Mouse (Mus musculus) liver, postnatal 0 days (tissue): ENCODE results near the gene Olfr270. TPM values are rescaled to one million over a fixed set of nuclear protein-coding genes. Genes with fewer than 3 reads are reported as not detected.

Experiments used
- ATAC-seq: fragments of 200-750 bp; cut with Nextera tagmentation; 2 replicates; pipeline ENCODE4 v1.8.0; 2017; ENCODE audit warnings: mild to moderate bottlenecking, moderate library complexity
- DNase-seq: peaks from one replicate; pipeline ENCODE4 v3.0.0-alpha.2; 2016
- H3K27ac ChIP-seq: fragments of 300-500 bp; sonication (generic); 2 replicates; pipeline ENCODE4 v1.5.1; 2014; ENCODE audit warnings: antibody characterized with exemption, moderate library complexity, mild to moderate bottlenecking, low read depth
- H3K27me3 ChIP-seq: fragments of 300-500 bp; sonication (generic); 2 replicates; pipeline ENCODE4 v1.6.1; 2014; ENCODE audit warnings: low read length, control low read depth, mixed read lengths; ENCODE audit not compliant: insufficient read depth
- H3K36me3 ChIP-seq: fragments of 300-500 bp; sonication (generic); replicated peaks from 2 replicates; pipeline ENCODE4 v1.6.1; 2014; ENCODE audit warnings: mild to moderate bottlenecking, control low read depth, low read length, moderate library complexity, mixed read lengths; ENCODE audit not compliant: insufficient read depth
- H3K4me1 ChIP-seq: fragments of 300-500 bp; sonication (generic); 2 replicates; pipeline ENCODE4 v1.6.1; 2014; ENCODE audit warnings: antibody characterized with exemption, mild to moderate bottlenecking, control low read depth; ENCODE audit not compliant: insufficient read depth
- H3K4me2 ChIP-seq: fragments of 300-500 bp; sonication (generic); 2 replicates; pipeline ENCODE4 v1.6.1; 2014; ENCODE audit warnings: low read depth, mild to moderate bottlenecking, low read length, moderate library complexity, mixed read lengths
- H3K4me3 ChIP-seq: fragments of 300-500 bp; sonication (generic); 2 replicates; pipeline ENCODE4 v1.5.1; 2014; ENCODE audit warnings: low read depth, low read length
- H3K9ac ChIP-seq: fragments of 300-500 bp; sonication (generic); replicated peaks from 2 replicates; pipeline ENCODE4 v1.6.1; 2014; ENCODE audit warnings: mild to moderate bottlenecking, moderate library complexity
- H3K9me3 ChIP-seq: fragments of 300-500 bp; sonication (generic); 2 replicates; pipeline ENCODE4 v1.6.1; 2016; ENCODE audit warnings: mild to moderate bottlenecking, control low read depth, low read length, mixed read lengths
- CTCF ChIP-seq: sonication (generic); IDR thresholded peaks from 2 replicates; pipeline ENCODE4 v1.5.1; 2016; ENCODE audit warnings: antibody characterized with exemption, low read depth
- EP300 ChIP-seq: IDR thresholded peaks from 2 replicates; pipeline ENCODE4 v1.6.1; 2016; ENCODE audit warnings: antibody characterized with exemption, low read depth, mild to moderate bottlenecking
- WGBS: fragments of 180-500 bp; shearing (Covaris S2); extraction: QIAGEN DNeasy Blood & Tissue Kit; methylation state at CpG from one replicate; pipeline ENCODE4 v1.1.7; 2014; ENCODE audit not compliant: insufficient replicate concordance; 5-methylcytosine and 5-hydroxymethylcytosine counted together
- polyA plus RNA-seq: library from polyadenylated mRNA; unstranded; fragments of >200 nt; fragmentation: Nextera tagmentation; extraction: Ambion mirVana; gene quantifications from 2 replicates; pipeline ENCODE4 v1.2.1, GENCODE M21; 2015

Olfr270 gene
- polyA plus RNA-seq, result not detected in 2 replicates

DNA sequence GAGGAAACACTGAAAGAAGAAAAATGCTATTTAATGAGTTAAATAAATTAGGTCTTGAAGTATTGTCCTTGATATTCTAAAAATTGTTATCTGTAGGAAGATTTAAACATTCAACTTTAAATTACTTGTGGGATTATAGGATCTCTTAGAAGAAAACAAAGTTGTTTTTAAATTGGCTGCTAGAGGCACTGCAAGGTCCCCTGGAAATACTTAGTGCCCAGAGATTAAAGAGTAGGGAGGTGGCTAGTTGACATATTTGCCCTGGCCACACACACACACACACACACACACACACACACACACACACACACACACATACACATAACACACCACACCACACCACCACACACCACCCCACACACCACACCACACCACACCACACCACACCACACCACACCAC is at the start of gene Olfr270:
Gene Olfr270, plus strand, starts transcription at position 301 of the 400 bp plus-strand sequence.
- H3K4me1 ChIP-seq, result no peaks in the 10 kb centered on the region
- no peaks in the 10 kb centered on the region for H3K9me3 ChIP-seq
- H3K27ac ChIP-seq, result no peak within 1 kb of the TSS
- H3K27me3 ChIP-seq, result no peaks in the 10 kb centered on the region
- no peak for TF ChIP-seq EP300
- TF ChIP-seq CTCF, result no peak
- H3K4me3 ChIP-seq, result no peak within 1 kb of the TSS
- DNase-seq, result no peak
- H3K36me3 ChIP-seq, result no peaks in the 10 kb centered on the region
- H3K4me2 ChIP-seq, result no peak within 1 kb of the TSS
- H3K9ac ChIP-seq, result no peak within 1 kb of the TSS
- ATAC-seq, result no peak

DNA sequence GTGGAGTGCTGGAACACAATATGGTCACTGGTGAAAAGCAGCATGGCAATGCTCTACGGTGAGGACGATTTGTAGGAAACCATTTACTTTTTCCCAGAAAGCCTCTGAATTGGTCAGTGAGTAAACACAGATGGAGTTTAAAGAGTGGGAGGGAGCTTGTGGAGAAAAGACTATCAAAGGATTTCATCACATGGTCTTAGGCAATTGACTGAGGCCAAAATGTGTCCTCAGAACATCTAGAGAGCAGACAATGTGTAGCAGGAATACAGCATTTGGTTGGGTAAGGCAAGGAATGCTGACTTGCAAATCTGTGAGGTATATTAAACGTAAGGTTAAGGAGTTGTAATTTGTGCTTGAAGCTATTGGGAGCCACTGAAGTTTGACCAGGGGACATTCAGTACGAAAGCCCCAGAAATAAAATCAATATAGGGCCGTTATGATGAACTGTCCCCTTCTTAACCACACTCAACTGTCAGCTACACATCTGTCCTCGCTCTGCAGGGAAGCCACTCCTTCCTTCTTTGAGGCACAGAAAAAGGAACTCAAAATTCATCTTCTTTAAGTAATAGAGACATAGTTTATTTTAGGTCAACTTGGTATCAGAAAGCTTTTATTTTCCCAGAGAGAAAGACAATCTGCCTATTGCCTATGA is 47.6 kb upstream of the Olfr270 start:
- no peak for DNase-seq
- WGBS, result 25% methylated on average over 6 of the region's 6 CpGs
- H3K27ac ChIP-seq, result peak overlapping the region; percentile 3
- H3K4me1 ChIP-seq, result 0 out of 2 replicates have a peak, but pooled peaks cover 2% of the 10 kb centered on the region
- no peaks in the 10 kb centered on the region for H3K9me3 ChIP-seq
- ATAC-seq, result peak; percentile 86
- H3K9ac ChIP-seq, result no peak overlapping the region
- no peaks in the 10 kb centered on the region for H3K36me3 ChIP-seq
- H3K27me3 ChIP-seq, result no peaks in the 10 kb centered on the region
- peak overlapping the region; percentile 11; the same call in 1 of the 2 replicates for H3K4me2 ChIP-seq
- TF ChIP-seq CTCF (no peak), EP300 (no peak)
- H3K4me3 ChIP-seq, result no peak overlapping the region

DNA sequence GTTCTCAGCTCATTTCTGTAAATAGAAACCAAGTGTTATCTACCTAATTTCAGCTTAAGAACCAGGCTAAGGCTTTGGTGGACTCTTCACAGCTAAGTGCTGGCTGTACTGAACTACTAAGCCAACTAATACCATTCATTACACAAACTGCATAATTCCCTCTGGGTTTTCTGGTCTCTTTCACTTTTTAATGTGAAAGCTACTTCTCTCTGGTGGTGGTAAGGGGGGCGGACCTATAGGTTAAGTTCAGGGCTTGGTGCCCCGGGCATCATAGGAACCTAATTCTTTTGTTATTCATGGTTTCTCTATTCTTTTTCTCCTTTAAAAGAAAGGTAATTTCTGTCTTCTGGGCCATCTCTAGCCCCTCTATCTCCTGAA is 47.0 kb upstream of the Olfr270 start:
- no peaks in the 10 kb centered on the region for H3K36me3 ChIP-seq
- WGBS, result 54% methylated on average over 2 of the region's 2 CpGs

DNA sequence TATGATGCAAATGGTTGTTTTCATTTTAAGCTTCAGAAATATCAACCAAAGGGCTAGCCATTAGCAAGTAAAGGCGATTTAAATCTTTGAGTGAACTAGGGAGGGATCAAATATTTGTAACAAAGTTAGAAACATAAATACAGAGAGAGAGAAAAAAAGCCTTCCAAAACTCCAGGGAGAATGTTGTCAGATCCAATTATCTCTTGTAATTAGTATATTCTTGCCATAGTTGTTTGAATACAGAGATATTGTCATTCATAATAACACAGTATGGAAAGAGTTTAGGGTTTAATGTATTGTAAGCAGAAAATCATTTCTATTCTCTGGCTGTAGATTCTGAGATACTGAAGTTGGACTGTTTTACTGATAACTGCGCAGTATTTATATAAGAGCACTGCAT is 45.3 kb upstream of the Olfr270 start, which contains the start of gene Olfr272:
Gene Olfr272, minus strand, starts transcription at position 101 of the 400 bp plus-strand sequence.
- Histone ChIP-seq H3K4me2 (no peak within 1 kb of the TSS), H3K4me3 (no peak within 1 kb of the TSS), H3K4me1 (0 out of 2 replicates have a peak, but pooled peaks cover 2% of the 10 kb centered on the region), H3K27ac (no peak within 1 kb of the TSS), H3K9me3 (no peaks in the 10 kb centered on the region), H3K36me3 (no peaks in the 10 kb centered on the region), H3K9ac (no peak within 1 kb of the TSS), H3K27me3 (no peaks in the 10 kb centered on the region)
- DNase-seq (no peak), ATAC-seq (no peak)
- TF ChIP-seq EP300, result no peak
- no peak for TF ChIP-seq CTCF
- WGBS, result 75% methylated on average over 2 of the region's 2 CpGs

More for the DNA sequence above, 47.0 kb upstream of the Olfr270 start:
- DNase-seq (no peak), ATAC-seq (no peak)
- no peak overlapping the region for H3K4me2 ChIP-seq
- no peak overlapping the region for H3K4me3 ChIP-seq
- H3K9me3 ChIP-seq, result no peaks in the 10 kb centered on the region
- TF ChIP-seq EP300, result no peak
- 0 out of 2 replicates have a peak, but pooled peaks cover 2% of the 10 kb centered on the region for H3K4me1 ChIP-seq
- H3K27ac ChIP-seq, result peak overlapping the region; percentile 44; the same call in 1 of the 2 replicates
- no peak overlapping the region for H3K9ac ChIP-seq
- no peaks in the 10 kb centered on the region for H3K27me3 ChIP-seq

DNA sequence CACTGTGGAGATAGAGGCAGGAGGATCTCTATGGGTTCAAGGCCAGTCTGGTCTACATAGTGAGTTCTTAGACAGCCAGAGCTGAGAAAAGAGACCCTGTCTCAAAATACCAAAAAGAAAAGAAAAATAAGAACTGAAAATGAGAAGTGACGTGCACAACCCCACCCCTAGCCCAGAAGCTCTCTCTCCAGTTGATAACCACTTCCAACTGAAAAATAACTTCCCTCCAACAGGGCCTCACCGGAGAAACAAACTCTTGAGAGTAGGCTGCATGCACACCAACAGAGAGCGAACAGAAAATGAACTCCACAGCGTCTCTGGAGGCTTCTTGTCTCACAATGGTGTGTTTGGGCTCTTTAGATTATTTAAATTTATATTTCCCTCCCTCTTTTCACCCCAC is 33.9 kb upstream of the Olfr270 start:
- WGBS, result 63% methylated on average over 4 of the region's 4 CpGs

DNA sequence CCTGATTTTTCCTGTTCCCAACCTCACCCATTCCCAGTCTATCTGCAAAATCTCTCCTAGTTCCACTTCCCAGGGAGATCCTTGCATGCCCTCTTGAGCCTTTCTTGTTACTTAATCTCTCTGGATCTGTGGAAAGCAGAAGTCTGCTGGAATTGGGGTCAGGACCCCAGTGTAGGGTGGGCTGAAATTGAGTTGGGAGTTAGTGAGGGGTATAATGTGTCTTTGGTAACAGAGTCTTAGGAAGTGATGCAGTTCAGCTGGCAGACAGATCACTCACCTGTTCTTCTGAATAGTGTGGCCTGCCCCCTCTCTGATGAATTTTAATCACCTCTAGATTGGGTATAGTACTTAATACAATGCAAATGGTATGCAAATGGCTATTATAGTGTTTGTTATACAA is 17.7 kb upstream of the Olfr270 start:
- Histone ChIP-seq H3K4me2 (no peak overlapping the region), H3K9me3 (no peaks in the 10 kb centered on the region), H3K4me1 (no peaks in the 10 kb centered on the region), H3K36me3 (no peaks in the 10 kb centered on the region), H3K9ac (no peak overlapping the region), H3K27me3 (no peaks in the 10 kb centered on the region), H3K4me3 (no peak overlapping the region), H3K27ac (no peak overlapping the region)
- no peak for TF ChIP-seq EP300
- no peak for TF ChIP-seq CTCF
- ATAC-seq, result no peak
- DNase-seq, result no peak

More for the DNA sequence above, 33.9 kb upstream of the Olfr270 start:
- Histone ChIP-seq H3K27me3 (no peaks in the 10 kb centered on the region), H3K4me2 (no peak overlapping the region), H3K27ac (no peak overlapping the region), H3K4me3 (no peak overlapping the region), H3K9ac (no peak overlapping the region), H3K9me3 (no peaks in the 10 kb centered on the region), H3K4me1 (no peaks in the 10 kb centered on the region), H3K36me3 (no peaks in the 10 kb centered on the region)
- TF ChIP-seq CTCF (no peak), EP300 (no peak)
- no peak for ATAC-seq
- no peak for DNase-seq

DNA sequence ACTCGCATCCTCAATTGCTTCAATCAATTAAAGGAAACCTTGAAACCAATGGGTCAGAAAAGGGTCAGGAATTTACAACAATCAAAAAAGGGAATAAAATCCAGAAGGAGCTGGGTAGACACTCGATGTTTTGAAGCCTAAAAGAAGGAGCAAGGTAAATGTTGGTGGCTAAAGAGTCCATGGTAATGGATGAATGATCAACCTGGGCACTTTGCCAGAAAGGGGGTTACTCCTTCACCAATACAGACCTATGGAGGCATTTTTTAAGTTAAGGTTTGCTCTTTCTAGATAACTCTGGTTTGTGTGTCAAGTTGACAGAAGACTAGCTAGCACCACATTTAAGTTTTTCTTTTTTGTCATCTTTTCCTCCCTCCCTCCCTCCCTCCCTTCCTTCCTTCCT is 15.3 kb upstream of the Olfr270 start:
- no peak overlapping the region for H3K4me3 ChIP-seq
- H3K9me3 ChIP-seq, result no peaks in the 10 kb centered on the region
- ATAC-seq, result no peak
- whole genome bisulfite sequencing, result 69% methylated on average over 2 of the region's 2 CpGs
- no peak overlapping the region for H3K27ac ChIP-seq
- H3K27me3 ChIP-seq, result no peaks in the 10 kb centered on the region
- TF ChIP-seq CTCF, result no peak
- no peak for TF ChIP-seq EP300
- no peak overlapping the region for H3K4me2 ChIP-seq
- H3K4me1 ChIP-seq, result no peaks in the 10 kb centered on the region
- no peaks in the 10 kb centered on the region for H3K36me3 ChIP-seq
- DNase-seq, result no peak
- H3K9ac ChIP-seq, result no peak overlapping the region
